Mouse (Mus musculus) kidney, postnatal 0 days (tissue): ENCODE data around the gene Slc5a4b. TPM values are rescaled to one million over a fixed set of nuclear protein-coding genes. Genes with fewer than 3 reads are reported as not detected.
A peak's percentile ranks its signal among the peaks of the same experiment; 100 is the strongest.
"Not testable (repeated sequence)": the region's sequence is repeated elsewhere in the genome, so short reads cannot be mapped to it uniquely, and the experiment has no call there.

Experiments
- ATAC-seq: fragments of 200-750 bp; cut with Nextera tagmentation; replicated peaks from 2 replicates; pipeline ENCODE4 v1.8.0; 2017; ENCODE audit warnings: low read depth, moderate number of reproducible peaks, moderate TSS enrichment, moderate library complexity; ENCODE audit not compliant: low FRiP score
- DNase-seq: peaks from one replicate; pipeline ENCODE4 v3.0.0-alpha.2; 2016; ENCODE audit warnings: low spot score
- H3K27ac ChIP-seq: fragments of 300-500 bp; sonication (generic); 2 replicates; pipeline ENCODE4 v1.5.1; 2014; ENCODE audit warnings: mild to moderate bottlenecking
- H3K27me3 ChIP-seq: fragments of 300-500 bp; sonication (generic); 2 replicates; pipeline ENCODE4 v1.6.1; 2014; ENCODE audit warnings: low read length, mixed read lengths; ENCODE audit not compliant: insufficient read depth
- H3K36me3 ChIP-seq: fragments of 300-500 bp; sonication (generic); 2 replicates; pipeline ENCODE4 v1.6.1; 2014; ENCODE audit warnings: low read length, mixed read lengths; ENCODE audit not compliant: insufficient read depth
- H3K4me1 ChIP-seq: fragments of 300-500 bp; sonication (generic); replicated peaks from 2 replicates; pipeline ENCODE4 v1.6.1; 2014; ENCODE audit warnings: antibody characterized with exemption, low read length, mixed read lengths; ENCODE audit not compliant: insufficient read depth
- H3K4me2 ChIP-seq: fragments of 300-500 bp; sonication (generic); 2 replicates; pipeline ENCODE4 v1.6.1; 2014; ENCODE audit warnings: mild to moderate bottlenecking, low read length, moderate library complexity, mixed read lengths
- H3K4me3 ChIP-seq: fragments of 300-500 bp; sonication (generic); replicated peaks from 2 replicates; pipeline ENCODE4 v1.5.1; 2014; ENCODE audit warnings: low read depth, low read length
- H3K9ac ChIP-seq: fragments of 300-500 bp; sonication (generic); 2 replicates; pipeline ENCODE4 v1.6.1; 2014; ENCODE audit warnings: low read depth, low read length
- H3K9me3 ChIP-seq: fragments of 300-500 bp; sonication (generic); replicated peaks from 2 replicates; pipeline ENCODE4 v1.6.1; 2016; ENCODE audit warnings: low read length, inconsistent platforms, mixed read lengths
- CTCF ChIP-seq: IDR thresholded peaks from 2 replicates; pipeline ENCODE4 v1.5.1; 2016; ENCODE audit warnings: antibody characterized with exemption, low read depth, mild to moderate bottlenecking, moderate library complexity
- WGBS: fragments of 180-500 bp; shearing (Covaris S2); extraction: QIAGEN DNeasy Blood & Tissue Kit; methylation state at CpG from one replicate; pipeline ENCODE4 v1.1.7; 2014; 5-methylcytosine and 5-hydroxymethylcytosine counted together
- polyA plus RNA-seq: library from polyadenylated mRNA; unstranded; fragments of >200 nt; fragmentation: Nextera tagmentation; extraction: Ambion mirVana; gene quantifications from 2 replicates; pipeline ENCODE4 v1.2.1, GENCODE M21; 2015

Slc5a4b gene
- polyA plus RNA-seq, 1 experiment from 2014 or later: 0.14 TPM

GRCm38 (mm10) chr10:76132506-76132905, 21.7 kb upstream of the Slc5a4b start:
- WGBS: 73% methylated on average over 4 of the region's 4 CpGs
- ATAC-seq (no peak), DNase-seq (no peak)
- Histone ChIP-seq H3K27ac (no peak overlapping the region), H3K9ac (no peak overlapping the region), H3K4me3 (no peak overlapping the region), H3K36me3 (no peaks in the 10 kb centered on the region), H3K27me3 (no peaks in the 10 kb centered on the region), H3K9me3 (no peaks in the 10 kb centered on the region), H3K4me1 (no peaks in the 10 kb centered on the region), H3K4me2 (no peak overlapping the region)
- TF ChIP-seq CTCF: no peak

DNA sequence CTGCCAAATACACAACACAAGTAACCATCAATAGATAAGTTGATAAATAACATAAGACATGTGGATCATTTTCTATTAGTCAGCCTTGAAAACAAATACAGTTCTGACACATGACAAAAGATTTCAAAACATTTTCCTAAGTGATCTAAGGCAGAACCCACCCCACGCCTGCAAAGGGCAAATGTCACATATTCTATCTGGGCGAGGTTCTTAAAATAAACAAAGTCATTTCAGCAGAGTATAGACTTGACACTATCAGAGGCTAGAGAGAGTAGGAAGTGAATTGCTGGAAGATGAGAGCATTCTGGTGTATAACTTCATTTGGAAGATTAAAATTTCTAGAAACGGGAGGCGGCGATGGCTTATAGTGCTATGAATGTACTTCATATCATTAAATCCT, 10.7 kb upstream of the Slc5a4b start:
- DNase-seq (no peak), ATAC-seq (no peak)
- H3K4me2 ChIP-seq: no peak overlapping the region
- H3K9me3 ChIP-seq: no peaks in the 10 kb centered on the region
- no peaks in the 10 kb centered on the region for H3K27me3 ChIP-seq
- 69% methylated on average over 5 of the region's 5 CpGs for WGBS
- H3K27ac ChIP-seq: no peak overlapping the region
- no peak overlapping the region for H3K4me3 ChIP-seq
- TF ChIP-seq CTCF: no peak
- H3K36me3 ChIP-seq: no peaks in the 10 kb centered on the region
- 0 out of 2 replicates have a peak, but pooled peaks cover 4% of the 10 kb centered on the region for H3K4me1 ChIP-seq
- no peak overlapping the region for H3K9ac ChIP-seq

DNA sequence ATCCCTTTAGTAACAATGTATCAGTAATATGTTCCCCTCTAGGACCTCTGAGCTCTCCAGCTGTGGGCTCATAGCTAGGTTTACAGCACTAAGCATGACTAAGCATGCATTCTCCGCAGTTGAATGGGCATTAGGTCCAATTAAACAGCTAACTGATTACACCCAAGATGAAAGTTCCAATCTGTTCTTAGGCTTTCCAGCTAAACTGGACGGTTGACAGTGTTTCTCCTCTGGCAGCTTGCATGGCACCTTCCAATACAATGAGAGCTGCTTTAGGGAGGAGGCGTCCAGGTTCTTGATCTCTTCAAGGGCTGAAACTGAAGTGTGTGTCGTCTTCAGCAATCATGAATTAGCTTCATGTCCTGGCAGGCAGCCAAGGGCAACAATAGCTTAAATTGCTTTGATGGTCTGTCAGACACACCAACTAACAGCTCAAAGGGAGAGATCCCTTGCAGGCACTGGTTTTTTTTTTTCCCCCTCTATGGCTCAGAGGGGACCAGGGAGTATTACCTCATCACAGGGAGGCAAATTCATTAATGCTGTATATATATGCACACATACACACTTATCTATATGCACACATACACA, 9.5 kb upstream of the Slc5a4b start:
- no peak for TF ChIP-seq CTCF
- H3K27me3 ChIP-seq: no peaks in the 10 kb centered on the region
- 13% methylated on average over 4 of the region's 4 CpGs for WGBS
- no peaks in the 10 kb centered on the region for H3K9me3 ChIP-seq
- peak; percentile 38 for DNase-seq
- no peak overlapping the region for H3K4me2 ChIP-seq
- H3K36me3 ChIP-seq: no peaks in the 10 kb centered on the region
- no peak overlapping the region for H3K9ac ChIP-seq
- H3K27ac ChIP-seq: no peak overlapping the region
- no peak overlapping the region for H3K4me3 ChIP-seq
- 0 out of 2 replicates have a peak, but pooled peaks cover 4% of the 10 kb centered on the region for H3K4me1 ChIP-seq
- 0 out of 2 replicates have a peak, but pooled peaks have one; percentile 52 for ATAC-seq

DNA sequence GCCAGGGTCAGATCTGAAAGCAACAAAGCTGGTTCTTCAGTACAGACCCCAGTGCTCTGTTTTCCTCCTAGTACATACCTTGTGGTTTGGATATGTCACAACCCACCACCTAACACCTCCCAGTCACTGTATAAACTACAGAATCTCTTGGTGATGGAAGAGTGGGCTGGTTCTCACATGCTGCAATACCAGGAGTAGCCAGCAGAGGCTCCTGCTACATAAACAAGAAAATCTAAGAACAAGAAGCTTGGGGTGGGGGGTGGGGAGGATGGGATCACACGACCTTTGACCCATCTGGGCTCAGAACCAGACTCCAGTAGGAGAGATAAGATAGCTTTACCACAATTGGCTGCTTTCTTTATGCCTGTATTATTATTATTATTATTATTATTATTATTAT, 8.0 kb upstream of the Slc5a4b start:
- WGBS: 9% methylated on average over 1 of the region's 1 CpGs
- Histone ChIP-seq H3K4me1 (0 out of 2 replicates have a peak, but pooled peaks cover 4% of the 10 kb centered on the region), H3K27me3 (no peaks in the 10 kb centered on the region), H3K9me3 (no peaks in the 10 kb centered on the region), H3K36me3 (no peaks in the 10 kb centered on the region), H3K4me2 (no peak overlapping the region), H3K4me3 (no peak overlapping the region), H3K27ac (no peak overlapping the region), H3K9ac (no peak overlapping the region)
- DNase-seq: no peak
- ATAC-seq: no peak
- peak; percentile 52 for TF ChIP-seq CTCF

DNA sequence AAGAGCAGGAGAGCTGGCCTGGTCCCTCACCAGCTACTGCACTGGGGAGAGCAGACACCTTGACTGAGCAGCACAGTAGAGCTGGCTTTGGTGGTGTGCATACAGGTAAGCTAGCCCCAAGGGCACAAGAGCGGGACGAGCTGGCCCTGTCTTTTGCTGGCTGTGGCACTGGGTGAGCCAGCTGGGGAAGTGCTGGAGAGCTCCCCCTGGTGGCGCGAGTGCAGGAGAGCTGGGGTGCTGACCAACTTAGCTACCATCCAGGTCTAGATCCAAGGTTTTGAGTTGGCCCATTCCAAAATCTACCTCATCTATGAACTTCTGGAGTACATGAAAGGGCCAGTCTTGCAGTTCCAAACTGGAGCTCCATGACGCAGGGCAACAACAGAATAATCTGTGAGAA, 7.2 kb upstream of the Slc5a4b start:
- no peak overlapping the region for H3K27ac ChIP-seq
- H3K9ac ChIP-seq: no peak overlapping the region
- no peak overlapping the region for H3K4me3 ChIP-seq
- H3K36me3 ChIP-seq: no peaks in the 10 kb centered on the region
- peak; percentile 46 for DNase-seq
- H3K4me2 ChIP-seq: no peak overlapping the region
- no peaks in the 10 kb centered on the region for H3K9me3 ChIP-seq
- 28% methylated on average over 5 of the region's 5 CpGs for WGBS
- ATAC-seq: no peak
- no peaks in the 10 kb centered on the region for H3K27me3 ChIP-seq
- H3K4me1 ChIP-seq: 0 out of 2 replicates have a peak, but pooled peaks cover 4% of the 10 kb centered on the region
- TF ChIP-seq CTCF: peak; percentile 75

DNA sequence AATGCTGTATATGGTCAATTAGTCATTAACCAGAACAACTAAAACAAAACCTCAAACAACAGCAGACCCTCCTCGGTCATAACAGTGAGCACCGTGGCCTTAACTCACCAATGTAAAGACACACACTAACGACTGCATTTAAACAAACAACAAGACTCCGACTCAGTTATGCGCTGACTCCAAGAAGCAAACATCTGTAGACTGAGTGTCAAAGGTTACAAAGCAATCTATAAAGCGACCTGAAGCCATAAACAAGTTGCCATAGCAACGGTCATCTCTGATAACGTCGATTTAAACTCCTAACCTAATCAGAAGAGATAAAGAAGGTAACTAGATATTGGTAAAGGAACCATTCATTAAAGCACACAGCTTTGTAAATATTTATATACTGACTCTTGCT, 13.4 kb downstream of the Slc5a4b start:
- H3K27ac ChIP-seq: no peak overlapping the region
- DNase-seq: no peak
- H3K36me3 ChIP-seq: no peaks in the 10 kb centered on the region
- WGBS: 47% methylated on average over 9 of the region's 9 CpGs
- H3K9me3 ChIP-seq: no peaks in the 10 kb centered on the region
- TF ChIP-seq CTCF: no peak
- no peak overlapping the region for H3K9ac ChIP-seq
- H3K4me3 ChIP-seq: no peak overlapping the region
- H3K4me1 ChIP-seq: no peaks in the 10 kb centered on the region
- no peaks in the 10 kb centered on the region for H3K27me3 ChIP-seq
- no peak overlapping the region for H3K4me2 ChIP-seq
- ATAC-seq: no peak

GRCm38 (mm10) chr10:76096580-76096979, 14.2 kb downstream of the Slc5a4b start:
- H3K4me2 ChIP-seq: no peak overlapping the region
- H3K9me3 ChIP-seq: no peaks in the 10 kb centered on the region
- TF ChIP-seq CTCF: no peak
- H3K9ac ChIP-seq: no peak overlapping the region
- H3K4me3 ChIP-seq: no peak overlapping the region
- H3K27ac ChIP-seq: no peak overlapping the region
- H3K36me3 ChIP-seq: no peaks in the 10 kb centered on the region
- DNase-seq (no peak), ATAC-seq (no peak)
- no peaks in the 10 kb centered on the region for H3K4me1 ChIP-seq
- no peaks in the 10 kb centered on the region for H3K27me3 ChIP-seq
- 91% methylated on average over 8 of the region's 8 CpGs for WGBS

- DNase-seq, ATAC-seq, H3K4me1 ChIP-seq, H3K4me3 ChIP-seq, H3K4me2 ChIP-seq, H3K9ac ChIP-seq, H3K9me3 ChIP-seq, H3K27me3 ChIP-seq, H3K36me3 ChIP-seq, H3K27ac ChIP-seq: not testable (repeated sequence)
- WGBS: 87% methylated on average over 2 of the region's 2 CpGs
Measured at GRCm38 (mm10) chr10:76077008-76077407, 33.8 kb downstream of the Slc5a4b start.

GRCm38 (mm10) chr10:76072080-76072479, 38.7 kb downstream of the Slc5a4b start:
- H3K4me1 ChIP-seq, H3K36me3 ChIP-seq, H3K9ac ChIP-seq, DNase-seq, H3K27me3 ChIP-seq, H3K27ac ChIP-seq, H3K4me3 ChIP-seq, ATAC-seq, H3K4me2 ChIP-seq, H3K9me3 ChIP-seq: not testable (repeated sequence)
- 91% methylated on average over 5 of the region's 5 CpGs for WGBS
